Mouse (Mus musculus) G1E-ER4 (cell line): ENCODE results near the gene Tnfrsf23. TPM values are rescaled to one million over a fixed set of nuclear protein-coding genes. Genes with fewer than 3 reads are reported as not detected.

Experiments
- GATA1 ChIP-seq: IDR thresholded peaks from one replicate; pipeline ENCODE4 v1.8.0; 2012; ENCODE audit warnings: low read length, inconsistent platforms
- polyA plus RNA-seq: library from polyadenylated mRNA; stranded (reverse); fragments of >175 nt; gene quantifications from 2 replicates; pipeline ENCODE4 v1.2.3, GENCODE M21; 2012

Gene Tnfrsf23
- not detected in 2 replicates for polyA plus RNA-seq

GRCm38 (mm10) chr7:143685359-143686067 lies at the start of gene Tnfrsf23:
Gene Tnfrsf23, minus strand, starts transcription at chr7:143685872.
- TF ChIP-seq GATA1, result no peak

DNA sequence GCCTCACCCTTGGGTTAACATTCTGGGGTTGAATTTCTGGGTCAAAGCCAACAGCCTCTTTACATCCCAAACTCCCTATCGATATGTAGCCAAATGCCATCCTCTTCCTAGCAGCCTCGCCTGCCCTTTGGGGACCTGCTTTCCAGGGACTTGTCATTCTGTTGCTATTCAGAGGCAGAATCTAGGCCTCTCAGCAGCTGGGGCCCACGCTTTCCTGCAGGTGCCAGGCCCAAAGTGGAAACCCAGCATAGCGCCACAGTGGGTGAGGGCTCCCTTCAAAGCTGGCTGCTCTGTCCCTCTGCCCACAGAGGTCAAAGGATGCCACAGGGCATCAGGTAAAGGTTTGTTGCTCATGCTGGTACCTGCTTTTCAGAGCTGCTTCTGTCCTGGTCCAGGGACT lies 48.1 kb upstream of the Tnfrsf23 start:
- no peak for TF ChIP-seq GATA1

DNA sequence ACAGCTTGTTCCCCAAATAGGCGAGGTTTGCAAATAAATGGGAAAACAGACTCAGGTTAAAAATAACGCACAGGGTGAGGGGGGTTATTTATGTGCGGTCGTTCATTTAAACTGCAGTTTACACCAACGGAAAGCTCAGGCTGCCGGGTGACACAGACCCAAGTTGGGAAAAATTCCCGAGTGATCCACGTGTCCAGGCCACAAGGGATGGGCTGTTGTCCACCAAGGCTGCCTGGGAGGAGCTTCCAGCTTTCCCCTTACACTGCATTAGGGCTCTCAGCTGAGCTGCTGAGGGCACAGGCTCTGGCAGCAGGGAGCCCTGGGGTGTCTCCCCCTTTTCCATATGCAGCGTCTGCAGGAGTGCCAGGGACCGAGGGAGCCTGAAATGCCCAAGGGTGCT lies 44.2 kb upstream of the Tnfrsf23 start:
- TF ChIP-seq GATA1, result no peak

DNA sequence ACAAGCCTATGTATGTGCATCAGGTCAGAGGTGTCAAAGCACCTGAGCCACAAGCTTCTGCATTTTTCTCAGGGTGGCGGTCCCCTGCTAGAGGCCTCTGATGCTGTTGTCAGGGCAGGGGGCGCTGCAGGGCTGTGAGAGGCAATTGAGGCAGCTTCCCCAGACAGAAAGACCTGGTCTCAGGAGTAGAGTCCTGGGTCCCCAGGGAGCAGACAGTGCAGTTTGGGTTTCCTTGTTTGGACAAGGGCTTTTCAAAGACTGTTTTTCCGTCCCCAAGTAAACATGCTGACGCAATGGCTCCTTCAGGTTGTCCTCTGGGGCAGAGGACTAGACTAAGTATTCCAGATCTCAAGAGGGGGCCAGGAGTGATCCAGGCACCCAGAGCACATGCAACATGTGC lies 40.7 kb upstream of the Tnfrsf23 start:
- TF ChIP-seq GATA1, result no peak

DNA sequence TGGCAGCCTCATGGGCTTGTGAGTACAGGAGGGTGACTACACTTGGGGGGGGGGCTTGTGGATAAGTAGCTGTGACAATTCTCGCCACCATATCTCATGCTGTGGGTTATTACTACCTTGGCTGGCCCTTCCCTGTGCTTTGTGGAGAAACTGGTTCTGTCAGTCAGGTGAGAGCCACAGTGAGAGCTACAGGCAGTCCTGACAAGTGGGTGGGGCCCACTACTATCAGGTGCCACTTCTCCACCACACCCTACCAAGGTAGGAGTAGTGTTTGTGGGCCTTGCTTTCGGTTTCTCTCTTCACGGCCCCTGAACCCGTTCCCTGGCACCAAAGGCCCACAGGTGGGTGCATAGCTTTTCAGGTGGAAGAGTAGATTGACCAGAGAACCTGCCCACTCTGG lies 38.2 kb upstream of the Tnfrsf23 start:
- TF ChIP-seq GATA1, result no peak

DNA sequence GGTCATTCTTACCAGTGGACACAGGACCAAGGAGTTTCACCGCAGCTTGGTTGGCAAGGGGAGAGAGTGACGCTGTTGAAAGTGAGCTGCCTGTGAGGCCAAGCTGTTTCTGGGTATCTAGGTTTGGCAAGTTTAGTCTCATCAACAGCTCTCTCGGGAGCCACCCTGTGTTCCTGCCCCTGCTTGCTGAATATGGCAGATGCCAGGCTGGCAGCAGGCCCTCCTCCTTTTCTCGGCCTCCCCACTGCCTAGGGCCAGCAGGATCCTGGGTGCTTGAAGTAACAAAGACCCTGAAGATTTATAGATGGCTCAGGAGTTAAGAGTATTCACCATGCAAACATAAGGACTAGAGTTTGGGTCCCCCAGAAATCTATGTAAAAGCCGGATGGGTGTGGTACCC lies 37.0 kb upstream of the Tnfrsf23 start:
- TF ChIP-seq GATA1, result no peak

GRCm38 (mm10) chr7:143717811-143718210 lies 32.1 kb upstream of the Tnfrsf23 start:
- TF ChIP-seq GATA1, result no peak

DNA sequence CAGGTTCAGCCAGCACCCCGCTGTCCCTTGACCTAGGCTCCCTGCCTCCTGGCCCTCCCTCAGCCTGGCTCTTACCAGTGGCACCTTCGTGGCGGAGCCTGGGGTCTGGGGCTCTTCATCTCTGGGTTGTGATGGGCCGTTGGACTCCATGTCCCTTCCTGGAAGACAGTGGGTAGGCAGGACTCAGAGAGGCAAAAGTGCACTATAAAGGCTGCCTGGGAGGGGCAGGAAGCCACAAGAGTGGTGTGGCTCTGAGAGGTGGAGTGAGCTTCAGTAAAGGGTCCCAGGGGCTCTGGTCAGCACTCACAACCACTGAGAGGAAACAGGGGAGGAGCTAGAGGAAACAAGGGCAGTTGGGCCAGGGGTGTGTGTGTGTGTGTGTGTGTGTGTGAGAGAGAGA lies 27.7 kb upstream of the Tnfrsf23 start:
- TF ChIP-seq GATA1, result no peak

- no peak for TF ChIP-seq GATA1
These were observed 27.2 kb upstream of the Tnfrsf23 start for GRCm38 (mm10) chr7:143712771-143713348.

GRCm38 (mm10) chr7:143712023-143712422 lies 26.4 kb upstream of the Tnfrsf23 start:
- no peak for TF ChIP-seq GATA1

GRCm38 (mm10) chr7:143711381-143711780 lies 25.7 kb upstream of the Tnfrsf23 start:
- TF ChIP-seq GATA1, result no peak

DNA sequence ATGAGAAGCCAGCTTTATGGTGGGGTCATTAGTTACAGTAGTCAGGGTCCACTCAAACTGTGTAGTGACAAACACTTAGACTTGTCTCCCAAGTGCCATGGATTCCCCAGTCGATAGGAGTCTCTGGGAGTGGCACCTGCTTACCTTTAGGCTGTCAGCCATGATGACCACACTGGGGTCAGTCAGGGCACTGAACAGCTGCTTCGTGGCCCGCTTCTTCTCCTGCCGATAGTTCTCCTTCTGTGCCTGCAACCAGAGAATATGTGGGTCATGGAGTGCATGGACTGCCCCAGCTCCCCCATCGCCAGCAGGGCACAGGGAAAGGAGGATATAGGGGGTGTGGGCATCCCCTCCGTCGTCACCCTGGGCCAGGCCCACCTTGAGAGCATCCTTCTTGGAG lies 23.7 kb upstream of the Tnfrsf23 start:
- TF ChIP-seq GATA1, result no peak

DNA sequence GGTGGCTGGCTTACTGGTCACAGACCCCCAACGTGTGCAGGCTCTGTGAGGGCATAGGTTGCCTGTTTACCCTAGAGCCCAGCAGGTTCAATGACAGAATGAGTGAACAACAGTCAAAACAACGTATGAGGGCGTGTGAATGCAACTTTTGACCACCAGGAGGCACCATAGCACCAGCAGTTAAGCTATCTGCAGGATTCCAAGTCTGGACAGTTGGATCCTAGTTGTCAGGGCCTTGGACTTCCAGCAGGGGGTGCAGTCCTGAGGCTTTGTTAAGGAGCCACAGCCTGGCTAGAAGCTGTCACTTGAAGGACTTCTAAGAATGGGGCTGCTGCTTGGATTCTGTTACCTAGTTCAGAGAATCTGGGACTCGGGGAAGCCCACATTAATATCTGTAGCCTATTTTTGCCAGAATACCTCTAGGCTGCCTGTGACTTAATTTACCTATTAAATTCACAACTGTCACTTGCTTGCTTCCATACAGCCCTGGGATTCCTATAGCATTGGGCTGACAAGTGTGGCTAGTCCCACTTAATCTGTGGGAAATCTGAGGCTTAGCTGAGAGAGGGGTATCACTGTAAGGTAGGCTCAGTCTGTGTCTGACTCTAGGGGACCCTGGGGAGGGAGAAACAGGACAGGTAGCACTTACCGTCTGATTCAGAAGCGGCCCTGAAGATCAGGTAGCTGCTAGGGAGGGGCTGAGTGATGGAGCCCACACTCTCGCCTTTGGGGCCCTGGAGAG lies 21.2 kb upstream of the Tnfrsf23 start:
- no peak for TF ChIP-seq GATA1

DNA sequence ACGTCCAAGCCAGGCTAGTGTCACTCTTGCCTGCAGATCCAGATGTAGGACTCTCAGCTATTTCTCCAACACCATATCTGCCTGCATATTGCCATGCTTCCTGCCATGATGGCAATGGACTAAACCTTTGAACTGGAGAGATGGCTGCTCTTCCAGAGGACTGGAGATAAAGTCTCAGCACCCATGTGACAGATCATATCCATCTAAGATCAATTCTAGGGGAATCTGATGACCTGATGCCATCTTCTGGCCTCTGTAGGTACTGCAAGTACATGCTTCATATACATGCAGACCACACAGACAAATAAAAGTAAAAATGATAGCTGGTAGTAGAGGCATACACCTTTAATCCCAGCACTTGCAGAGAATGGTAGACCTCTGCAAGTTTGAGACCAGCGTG lies 10.5 kb upstream of the Tnfrsf23 start:
- no peak for TF ChIP-seq GATA1

GRCm38 (mm10) chr7:143694550-143694949 lies 8.9 kb upstream of the Tnfrsf23 start:
- no peak for TF ChIP-seq GATA1

DNA sequence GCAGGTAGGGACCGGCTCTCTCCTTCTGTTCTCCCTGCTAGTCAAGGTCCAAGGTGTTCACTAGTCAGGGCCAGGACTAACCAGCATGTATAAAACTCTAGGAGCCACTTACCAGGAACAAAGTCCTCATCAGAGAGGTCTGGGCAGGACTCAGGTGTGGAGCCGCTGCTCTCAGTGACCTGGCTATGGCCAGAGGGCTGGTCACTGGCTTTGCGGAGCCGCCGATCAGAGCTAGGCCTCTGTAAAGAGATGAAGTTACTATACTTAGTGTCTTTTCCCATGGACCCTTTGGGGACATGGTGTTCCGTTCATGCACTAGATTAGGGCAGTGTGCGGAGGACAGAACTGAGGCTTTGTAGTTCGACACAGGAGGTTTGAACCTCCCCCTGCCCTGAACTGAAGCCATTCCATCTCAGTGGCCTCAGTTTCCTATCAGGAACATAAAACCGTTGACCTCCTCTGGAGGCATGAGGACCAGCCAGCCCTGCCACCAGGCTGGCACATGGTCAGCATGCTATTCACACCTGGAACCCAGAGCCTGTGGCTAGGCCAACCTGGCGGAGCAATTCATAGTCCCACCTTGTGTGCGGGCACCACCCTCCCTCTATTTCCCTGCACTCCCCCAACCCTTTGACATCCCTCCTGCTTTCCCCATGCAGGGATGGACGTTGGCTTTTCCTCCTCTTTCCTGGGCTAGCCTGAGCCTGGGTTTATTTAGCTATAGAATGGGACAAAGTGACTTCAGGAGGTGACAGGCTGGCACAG lies 7.3 kb upstream of the Tnfrsf23 start:
- no peak for TF ChIP-seq GATA1

GRCm38 (mm10) chr7:143691909-143692308 lies 6.2 kb upstream of the Tnfrsf23 start:
- no peak for TF ChIP-seq GATA1
